Mouse (Mus musculus): ENCODE measurements around the gene Rere.

GRCm38 (mm10) chr4:150644299-150644698, 362.9 kb downstream of the Rere start:
- no peak for TF ChIP-seq ZNF384 (IDR thresholded peaks at IDR 0.05; ENCODE audit: low read depth, low read length)
- no peak for TF ChIP-seq MAFK (IDR thresholded peaks at IDR 0.05; ENCODE audit: insufficient read depth, low read depth, low read length)
- no peak for TF ChIP-seq CHD2 (IDR thresholded peaks at IDR 0.05; ENCODE audit: low read depth, low read length)
- no peak for TF ChIP-seq HCFC1 (IDR thresholded peaks at IDR 0.05; ENCODE audit: borderline replicate concordance, insufficient read depth, low read length)
